Mouse (Mus musculus): Measurements from ENCODE around the gene Hoxa9. TPM values are rescaled to one million over a fixed set of nuclear protein-coding genes. Genes with fewer than 3 reads are reported as not detected.
A peak's percentile ranks its signal among the peaks of the same experiment; 100 is the strongest.

Gene Hoxa9
- total RNA-seq, 1 experiment: 1.4 TPM

- Histone ChIP-seq H3K27ac (ENCODE audit: insufficient read depth, low read depth, low read length, poor library complexity, severe bottlenecking) (no peak overlapping the region), H3K4me1 (ENCODE audit: control insufficient read depth in 2 of 2, insufficient read depth in 2 of 2, low read length in 2 of 2, poor library complexity in 1 of 2) (peaks cover 0 to 3% of the 10 kb centered on the region in 2 experiments; a peak in 1 of 4 replicates)
- no peak for DNase-seq (ENCODE audit: low read depth, low spot score)
These were observed 3.7 kb upstream of the Hoxa9 start for GRCm38 (mm10) chr6:52234428-52235140.

DNA sequence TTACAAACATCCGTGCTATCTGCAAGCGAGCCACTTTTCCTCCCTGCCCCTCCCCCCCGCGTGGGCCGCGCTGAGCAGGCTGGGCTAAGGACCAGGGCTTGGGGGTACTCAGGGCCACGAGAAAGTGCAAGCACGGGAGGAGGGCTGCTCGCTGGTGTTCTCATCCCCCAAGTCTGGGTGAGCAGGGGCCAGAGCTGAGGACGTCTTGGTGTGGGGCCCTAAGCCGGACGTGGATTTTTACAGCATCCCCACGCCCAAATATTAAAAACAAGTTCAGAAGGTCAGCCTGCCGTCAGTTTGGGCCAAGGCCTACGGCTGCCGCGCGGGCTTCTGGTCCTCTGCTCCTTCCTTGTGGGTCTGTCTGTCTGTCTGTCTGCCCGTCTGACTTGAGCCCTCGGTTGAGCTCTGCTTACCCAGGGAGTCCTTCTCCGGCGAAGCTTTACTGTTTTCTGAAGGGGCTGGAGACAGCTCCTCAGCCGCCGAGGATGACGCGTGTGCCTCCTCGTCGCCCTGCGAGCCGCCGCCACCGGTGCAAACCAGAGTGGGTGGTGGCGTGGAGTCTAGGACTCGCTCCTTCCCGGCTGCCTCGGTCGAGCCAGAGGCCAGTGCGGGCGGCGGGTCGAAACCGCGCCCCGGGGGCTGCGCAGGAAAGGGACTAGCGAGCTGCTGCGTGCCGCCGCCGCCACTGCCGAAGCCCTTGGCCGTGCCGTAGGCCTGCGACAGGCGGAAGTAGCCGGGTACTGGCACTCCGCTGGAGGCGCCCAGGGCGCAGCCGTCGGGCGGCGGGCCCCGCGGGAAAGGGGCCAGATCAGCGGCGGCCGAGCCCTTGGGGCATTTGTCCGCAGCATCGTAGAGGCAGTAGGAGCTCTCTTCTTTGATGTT, 2.9 kb upstream of the Hoxa9 start:
- H3K9me3 ChIP-seq (ENCODE audit: control insufficient read depth, insufficient read depth, low read depth, low read length): no peaks in the 10 kb centered on the region
- in situ Hi-C loops (cut with MboI; ENCODE audit: low sequenced_read_pairs in 2 of 2, unreplicated experiment in 2 of 2): no loop called here
- H3K27ac ChIP-seq (ENCODE audit: insufficient read depth, low read depth, low read length, poor library complexity, severe bottlenecking): no peak overlapping the region
- TF ChIP-seq CHD2 (IDR thresholded peaks at IDR 0.05; ENCODE audit: low read depth, low read length): no peak
- TF ChIP-seq HCFC1 (IDR thresholded peaks at IDR 0.05; ENCODE audit: borderline replicate concordance, insufficient read depth, low read length): no peak
- TF ChIP-seq ZC3H11A (IDR thresholded peaks at IDR 0.05; ENCODE audit: borderline replicate concordance, low read depth, low read length): no peak
- no peak for TF ChIP-seq ZNF384 (IDR thresholded peaks at IDR 0.05; ENCODE audit: low read depth, low read length)
- no peak for TF ChIP-seq MAFK (IDR thresholded peaks at IDR 0.05; ENCODE audit: insufficient read depth, low read depth, low read length)
- no peaks in the 10 kb centered on the region for H3K36me3 ChIP-seq (ENCODE audit: control insufficient read depth, insufficient read depth, low read length, poor library complexity, severe bottlenecking)
- no peak for DNase-seq (ENCODE audit: low read depth, low spot score)
- H3K4me3 ChIP-seq (ENCODE audit: insufficient read depth in 1 of 2, low read depth in 1 of 2, low read length in 2 of 2, poor library complexity in 1 of 2, severe bottlenecking in 1 of 2): peak overlapping the region; percentile 6 to 28; a peak in 2 of 4 replicates
- peaks cover 0 to 5% of the 10 kb centered on the region in 2 experiments; a peak in 1 of 4 replicates for H3K4me1 ChIP-seq (ENCODE audit: control insufficient read depth in 2 of 2, insufficient read depth in 2 of 2, low read length in 2 of 2, poor library complexity in 1 of 2)
- no peak overlapping the region for H3K9ac ChIP-seq (ENCODE audit: insufficient read depth, low read depth, low read length, poor library complexity, severe bottlenecking)

More at GRCm38 (mm10) chr6:52234428-52235140, 3.7 kb upstream of the Hoxa9 start:
- Histone ChIP-seq H3K9ac (ENCODE audit: insufficient read depth, low read depth, low read length, poor library complexity, severe bottlenecking) (no peak overlapping the region), H3K4me3 (ENCODE audit: insufficient read depth in 1 of 2, low read depth in 1 of 2, low read length in 2 of 2, poor library complexity in 1 of 2, severe bottlenecking in 1 of 2) (peak overlapping the region; percentile 6 to 28; a peak in 3 of 4 replicates), H3K9me3 (ENCODE audit: control insufficient read depth, insufficient read depth, low read depth, low read length) (no peaks in the 10 kb centered on the region), H3K36me3 (ENCODE audit: control insufficient read depth, insufficient read depth, low read length, poor library complexity, severe bottlenecking) (no peaks in the 10 kb centered on the region)
- in situ Hi-C loops (cut with MboI; ENCODE audit: low sequenced_read_pairs in 2 of 2, unreplicated experiment in 2 of 2): no loop called here
- no peak for TF ChIP-seq ZNF384 (IDR thresholded peaks at IDR 0.05; ENCODE audit: low read depth, low read length)
- TF ChIP-seq CHD2 (IDR thresholded peaks at IDR 0.05; ENCODE audit: low read depth, low read length): no peak
- no peak for TF ChIP-seq ZC3H11A (IDR thresholded peaks at IDR 0.05; ENCODE audit: borderline replicate concordance, low read depth, low read length)
- no peak for TF ChIP-seq MAFK (IDR thresholded peaks at IDR 0.05; ENCODE audit: insufficient read depth, low read depth, low read length)

DNA sequence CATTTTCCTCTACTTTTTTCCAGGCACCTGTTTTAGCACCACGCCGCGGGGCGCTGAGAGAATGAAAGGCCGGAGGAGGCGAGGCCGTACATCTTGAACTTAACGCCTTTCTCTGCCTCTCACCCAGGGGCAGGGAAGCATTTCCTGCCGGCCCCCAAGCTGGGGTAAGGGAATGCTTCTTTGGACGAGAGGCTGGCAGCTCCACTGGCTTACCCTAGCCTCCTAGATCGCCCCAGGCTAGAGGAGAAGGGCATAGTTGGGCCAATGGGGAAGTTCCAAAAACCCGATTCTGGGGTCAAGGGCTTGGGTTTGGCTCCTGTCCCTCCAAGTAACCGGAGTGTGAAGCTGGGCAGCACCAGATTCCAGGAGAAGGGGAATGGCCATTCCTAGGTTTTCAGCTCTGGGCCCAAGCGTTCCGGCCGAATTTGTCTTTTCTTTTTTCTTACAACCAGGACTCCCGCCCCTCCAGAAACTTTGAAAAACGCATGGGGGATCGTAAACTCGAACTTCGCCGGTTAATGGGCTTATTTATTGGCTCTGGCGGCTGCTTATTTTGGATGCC, 2.2 kb upstream of the Hoxa9 start:
- H3K9ac ChIP-seq (ENCODE audit: insufficient read depth, low read depth, low read length, poor library complexity, severe bottlenecking): no peak overlapping the region
- no peak overlapping the region for H3K27ac ChIP-seq (ENCODE audit: insufficient read depth, low read depth, low read length, poor library complexity, severe bottlenecking)

GRCm38 (mm10) chr6:52232568-52232965, 1.7 kb upstream of the Hoxa9 start:
- H3K9ac ChIP-seq (ENCODE audit: insufficient read depth, low read depth, low read length, poor library complexity, severe bottlenecking): no peak overlapping the region
- H3K9me3 ChIP-seq (ENCODE audit: control insufficient read depth, insufficient read depth, low read depth, low read length): no peaks in the 10 kb centered on the region
- in situ Hi-C loops (cut with MboI; ENCODE audit: low sequenced_read_pairs in 2 of 2, unreplicated experiment in 2 of 2): no loop called here
- TF ChIP-seq CHD2 (IDR thresholded peaks at IDR 0.05; ENCODE audit: low read depth, low read length): no peak
- TF ChIP-seq ZNF384 (IDR thresholded peaks at IDR 0.05; ENCODE audit: low read depth, low read length): no peak
- TF ChIP-seq HCFC1 (IDR thresholded peaks at IDR 0.05; ENCODE audit: borderline replicate concordance, insufficient read depth, low read length): no peak
- H3K4me1 ChIP-seq (ENCODE audit: control insufficient read depth in 2 of 2, insufficient read depth in 2 of 2, low read length in 2 of 2, poor library complexity in 1 of 2): peaks cover 0 to 5% of the 10 kb centered on the region in 2 experiments; a peak in 1 of 4 replicates
- H3K4me3 ChIP-seq (ENCODE audit: insufficient read depth in 1 of 2, low read depth in 1 of 2, low read length in 2 of 2, poor library complexity in 1 of 2, severe bottlenecking in 1 of 2): no peak overlapping the region
- no peaks in the 10 kb centered on the region for H3K36me3 ChIP-seq (ENCODE audit: control insufficient read depth, insufficient read depth, low read length, poor library complexity, severe bottlenecking)
- H3K27ac ChIP-seq (ENCODE audit: insufficient read depth, low read depth, low read length, poor library complexity, severe bottlenecking): no peak overlapping the region
- no peak for DNase-seq (ENCODE audit: low read depth, low spot score)

More for the DNA sequence above, 2.2 kb upstream of the Hoxa9 start:
- Histone ChIP-seq H3K36me3 (ENCODE audit: control insufficient read depth, insufficient read depth, low read length, poor library complexity, severe bottlenecking) (no peaks in the 10 kb centered on the region), H3K4me3 (ENCODE audit: insufficient read depth in 1 of 2, low read depth in 1 of 2, low read length in 2 of 2, poor library complexity in 1 of 2, severe bottlenecking in 1 of 2) (no peak overlapping the region), H3K4me1 (ENCODE audit: control insufficient read depth in 2 of 2, insufficient read depth in 2 of 2, low read length in 2 of 2, poor library complexity in 1 of 2) (peaks cover 0 to 5% of the 10 kb centered on the region in 2 experiments; a peak in 1 of 4 replicates), H3K9me3 (ENCODE audit: control insufficient read depth, insufficient read depth, low read depth, low read length) (no peaks in the 10 kb centered on the region)
- DNase-seq (ENCODE audit: low read depth, low spot score): no peak
- TF ChIP-seq CHD2 (IDR thresholded peaks at IDR 0.05; ENCODE audit: low read depth, low read length) (no peak), HCFC1 (IDR thresholded peaks at IDR 0.05; ENCODE audit: borderline replicate concordance, insufficient read depth, low read length) (no peak), MAFK (IDR thresholded peaks at IDR 0.05; ENCODE audit: insufficient read depth, low read depth, low read length) (no peak), ZC3H11A (IDR thresholded peaks at IDR 0.05; ENCODE audit: borderline replicate concordance, low read depth, low read length) (no peak), ZNF384 (IDR thresholded peaks at IDR 0.05; ENCODE audit: low read depth, low read length) (no peak)
- in situ Hi-C loops (cut with MboI; ENCODE audit: low sequenced_read_pairs in 2 of 2, unreplicated experiment in 2 of 2): no loop called here
